Mouse (Mus musculus): ENCODE measurements at regions not wholly inside any gene's neighbourhood (a gene's known extent, or its start where the extent isn't known, plus 50 kb on each side); places are given as distances from the start of the nearest gene placed in this dataset.

- DNase-seq (ENCODE audit: low spot score), result no peak
- no peak for ATAC-seq (ENCODE audit: insufficient number of reproducible peaks, low FRiP score, low TSS enrichment, low read depth)
- Histone ChIP-seq H3K36me3 (ENCODE audit: control insufficient read depth, insufficient read depth, low read length) (no peaks in the 10 kb centered on the region), H3K27me3 (ENCODE audit: control insufficient read depth, insufficient read depth, low read length) (no peaks in the 10 kb centered on the region), H3K4me1 (ENCODE audit: control insufficient read depth, insufficient read depth, low read length) (peaks cover 13% of the 10 kb centered on the region), H3K27ac (replicated peaks; ENCODE audit: low read depth, low read length) (no peak overlapping the region), H3K4me3 (ENCODE audit: low read depth, low read length) (no peak overlapping the region), H3K9ac (ENCODE audit: low read length) (no peak overlapping the region), H3K9me3 (ENCODE audit: control insufficient read depth, low read length) (no peaks in the 10 kb centered on the region), H3K4me2 (ENCODE audit: low read depth, severe bottlenecking) (no peak overlapping the region)
- 21% methylated on average over 8 of the region's 8 CpGs for WGBS
Measured at GRCm38 (mm10) chr16:93462286-93462610, 141.6 kb downstream of the Setd4 start.

GRCm38 (mm10) chr16:93461406-93462285, 142.2 kb downstream of the Setd4 start:
- Histone ChIP-seq H3K4me3 (ENCODE audit: low read depth, low read length) (no peak overlapping the region), H3K27ac (replicated peaks; ENCODE audit: low read depth, low read length) (no peak overlapping the region), H3K9ac (ENCODE audit: low read length) (no peak overlapping the region), H3K4me2 (ENCODE audit: low read depth, severe bottlenecking) (no peak overlapping the region), H3K4me1 (ENCODE audit: control insufficient read depth, insufficient read depth, low read length) (peaks cover 15% of the 10 kb centered on the region), H3K27me3 (ENCODE audit: control insufficient read depth, insufficient read depth, low read length) (no peaks in the 10 kb centered on the region), H3K36me3 (ENCODE audit: control insufficient read depth, insufficient read depth, low read length) (no peaks in the 10 kb centered on the region), H3K9me3 (ENCODE audit: control insufficient read depth, low read length) (no peaks in the 10 kb centered on the region)
- WGBS, result 67% methylated on average over 27 of the region's 27 CpGs
- DNase-seq (ENCODE audit: low spot score) (no peak), ATAC-seq (ENCODE audit: insufficient number of reproducible peaks, low FRiP score, low TSS enrichment, low read depth) (0 out of 2 replicates have a peak, but pooled peaks have one; percentile 48)

GRCm38 (mm10) chr16:93459497-93460240, 144.2 kb downstream of the Setd4 start:
- ATAC-seq (ENCODE audit: insufficient number of reproducible peaks, low FRiP score, low TSS enrichment, low read depth) (no peak), DNase-seq (ENCODE audit: low spot score) (no peak)
- H3K27ac ChIP-seq (replicated peaks; ENCODE audit: low read depth, low read length), result no peak overlapping the region
- H3K4me1 ChIP-seq (ENCODE audit: control insufficient read depth, insufficient read depth, low read length), result peaks cover 12% of the 10 kb centered on the region
- no peaks in the 10 kb centered on the region for H3K9me3 ChIP-seq (ENCODE audit: control insufficient read depth, low read length)
- H3K27me3 ChIP-seq (ENCODE audit: control insufficient read depth, insufficient read depth, low read length), result no peaks in the 10 kb centered on the region
- H3K4me2 ChIP-seq (ENCODE audit: low read depth, severe bottlenecking), result no peak overlapping the region
- no peak overlapping the region for H3K9ac ChIP-seq (ENCODE audit: low read length)
- H3K4me3 ChIP-seq (ENCODE audit: low read depth, low read length), result no peak overlapping the region
- H3K36me3 ChIP-seq (ENCODE audit: control insufficient read depth, insufficient read depth, low read length), result no peaks in the 10 kb centered on the region
- 49% methylated on average over 12 of the region's 12 CpGs for WGBS

GRCm38 (mm10) chr16:93458598-93459496, 145.0 kb downstream of the Setd4 start:
- 47% methylated on average over 25 of the region's 25 CpGs for WGBS
- DNase-seq (ENCODE audit: low spot score) (no peak), ATAC-seq (ENCODE audit: insufficient number of reproducible peaks, low FRiP score, low TSS enrichment, low read depth) (peak; percentile 23; the same call in 1 of the 2 replicates)
- peak overlapping the region; percentile 17; the same call in 1 of the 2 replicates for H3K9ac ChIP-seq (ENCODE audit: low read length)
- H3K9me3 ChIP-seq (ENCODE audit: control insufficient read depth, low read length), result no peaks in the 10 kb centered on the region
- H3K27ac ChIP-seq (replicated peaks; ENCODE audit: low read depth, low read length), result 0 out of 2 replicates have a peak overlapping the region, but pooled peaks have one; percentile 4
- H3K27me3 ChIP-seq (ENCODE audit: control insufficient read depth, insufficient read depth, low read length), result no peaks in the 10 kb centered on the region
- no peak overlapping the region for H3K4me3 ChIP-seq (ENCODE audit: low read depth, low read length)
- no peaks in the 10 kb centered on the region for H3K36me3 ChIP-seq (ENCODE audit: control insufficient read depth, insufficient read depth, low read length)
- peaks cover 12% of the 10 kb centered on the region for H3K4me1 ChIP-seq (ENCODE audit: control insufficient read depth, insufficient read depth, low read length)
- H3K4me2 ChIP-seq (ENCODE audit: low read depth, severe bottlenecking), result no peak overlapping the region

- Histone ChIP-seq H3K4me3 (ENCODE audit: low read depth, low read length) (no peak overlapping the region), H3K4me2 (ENCODE audit: low read depth, severe bottlenecking) (no peak overlapping the region), H3K9me3 (ENCODE audit: control insufficient read depth, low read length) (no peaks in the 10 kb centered on the region), H3K27me3 (ENCODE audit: control insufficient read depth, insufficient read depth, low read length) (no peaks in the 10 kb centered on the region), H3K4me1 (ENCODE audit: control insufficient read depth, insufficient read depth, low read length) (peaks cover 12% of the 10 kb centered on the region), H3K27ac (replicated peaks; ENCODE audit: low read depth, low read length) (no peak overlapping the region), H3K9ac (ENCODE audit: low read length) (no peak overlapping the region), H3K36me3 (ENCODE audit: control insufficient read depth, insufficient read depth, low read length) (no peaks in the 10 kb centered on the region)
- ATAC-seq (ENCODE audit: insufficient number of reproducible peaks, low FRiP score, low TSS enrichment, low read depth) (no peak), DNase-seq (ENCODE audit: low spot score) (no peak)
- WGBS, result 85% methylated on average over 19 of the region's 20 CpGs
Measured at GRCm38 (mm10) chr16:93458011-93458585, 145.8 kb downstream of the Setd4 start.

GRCm38 (mm10) chr16:93456706-93457425, 147.0 kb downstream of the Setd4 start:
- H3K36me3 ChIP-seq (ENCODE audit: control insufficient read depth, insufficient read depth, low read length), result no peaks in the 10 kb centered on the region
- no peak overlapping the region for H3K4me2 ChIP-seq (ENCODE audit: low read depth, severe bottlenecking)
- DNase-seq (ENCODE audit: low spot score) (no peak), ATAC-seq (ENCODE audit: insufficient number of reproducible peaks, low FRiP score, low TSS enrichment, low read depth) (no peak)
- 73% methylated on average over 17 of the region's 17 CpGs for WGBS
- no peak overlapping the region for H3K27ac ChIP-seq (replicated peaks; ENCODE audit: low read depth, low read length)
- H3K9me3 ChIP-seq (ENCODE audit: control insufficient read depth, low read length), result no peaks in the 10 kb centered on the region
- H3K4me3 ChIP-seq (ENCODE audit: low read depth, low read length), result no peak overlapping the region
- no peaks in the 10 kb centered on the region for H3K27me3 ChIP-seq (ENCODE audit: control insufficient read depth, insufficient read depth, low read length)
- no peak overlapping the region for H3K9ac ChIP-seq (ENCODE audit: low read length)
- H3K4me1 ChIP-seq (ENCODE audit: control insufficient read depth, insufficient read depth, low read length), result peaks cover 9% of the 10 kb centered on the region

GRCm38 (mm10) chr16:93454080-93454997, 149.5 kb downstream of the Setd4 start:
- DNase-seq (ENCODE audit: low spot score), result peak; percentile 91
- H3K4me3 ChIP-seq (ENCODE audit: low read depth, low read length), result no peak overlapping the region
- no peak overlapping the region for H3K9ac ChIP-seq (ENCODE audit: low read length)
- H3K36me3 ChIP-seq (ENCODE audit: control insufficient read depth, insufficient read depth, low read length), result no peaks in the 10 kb centered on the region
- H3K9me3 ChIP-seq (ENCODE audit: control insufficient read depth, low read length), result no peaks in the 10 kb centered on the region
- no peaks in the 10 kb centered on the region for H3K27me3 ChIP-seq (ENCODE audit: control insufficient read depth, insufficient read depth, low read length)
- no peak for ATAC-seq (ENCODE audit: insufficient number of reproducible peaks, low FRiP score, low TSS enrichment, low read depth)
- H3K27ac ChIP-seq (replicated peaks; ENCODE audit: low read depth, low read length), result no peak overlapping the region
- WGBS, result 25% methylated on average over 8 of the region's 8 CpGs
- peaks cover 7% of the 10 kb centered on the region for H3K4me1 ChIP-seq (ENCODE audit: control insufficient read depth, insufficient read depth, low read length)
- H3K4me2 ChIP-seq (ENCODE audit: low read depth, severe bottlenecking), result no peak overlapping the region

Data from limb, embryonic 11.5 days (tissue).